Mouse (Mus musculus) liver, embryonic 14.5 days (tissue): ENCODE data around the gene Cct5.

Experiments
- CTCF ChIP-seq: IDR thresholded peaks from 2 replicates; pipeline ENCODE4 v1.5.1; 2016; ENCODE audit warnings: antibody characterized with exemption, low read depth, control low read depth
- EP300 ChIP-seq: IDR thresholded peaks from 2 replicates; pipeline ENCODE4 v1.6.1; 2016; ENCODE audit warnings: antibody characterized with exemption, low read depth

GRCm38 (mm10) chr15:31611976-31612375, 10.4 kb upstream of the Cct5 start:
- TF ChIP-seq CTCF (no peak), EP300 (no peak)
